Mouse (Mus musculus) neural tube, embryonic 15.5 days (tissue): ENCODE data around the gene Lck. TPM values are rescaled to one million over a fixed set of nuclear protein-coding genes. Genes with fewer than 3 reads are reported as not detected.
"Not testable (repeated sequence)": the region's sequence is repeated elsewhere in the genome, so short reads cannot be mapped to it uniquely, and the experiment has no call there.

Experiments used
- ATAC-seq: fragments of 200-750 bp; cut with Nextera tagmentation; 2 replicates; pipeline ENCODE4 v1.8.0; 2017; ENCODE audit warnings: mild to moderate bottlenecking, moderate TSS enrichment, moderate library complexity; ENCODE audit not compliant: low FRiP score
- H3K27ac ChIP-seq: fragments of 300-500 bp; sonication (generic); replicated peaks from 2 replicates; pipeline ENCODE4 v1.5.1; 2015; ENCODE audit warnings: mild to moderate bottlenecking, inconsistent platforms
- H3K27me3 ChIP-seq: fragments of 300-500 bp; sonication (generic); replicated peaks from 2 replicates; pipeline ENCODE4 v1.6.1; 2015; ENCODE audit warnings: inconsistent platforms
- H3K36me3 ChIP-seq: fragments of 300-500 bp; sonication (generic); 2 replicates; pipeline ENCODE4 v1.6.1; 2015; ENCODE audit warnings: inconsistent platforms
- H3K4me1 ChIP-seq: fragments of 300-500 bp; sonication (generic); 2 replicates; pipeline ENCODE4 v1.6.1; 2015; ENCODE audit warnings: inconsistent platforms
- H3K4me2 ChIP-seq: fragments of 300-500 bp; sonication (generic); 2 replicates; pipeline ENCODE4 v1.6.1; 2015; ENCODE audit warnings: inconsistent platforms, mild to moderate bottlenecking, moderate library complexity
- H3K4me3 ChIP-seq: fragments of 300-500 bp; sonication (generic); replicated peaks from 2 replicates; pipeline ENCODE4 v1.5.1; 2015; ENCODE audit warnings: mild to moderate bottlenecking, inconsistent platforms
- H3K9ac ChIP-seq: fragments of 300-500 bp; sonication (generic); replicated peaks from 2 replicates; pipeline ENCODE4 v1.6.1; 2015; ENCODE audit warnings: mild to moderate bottlenecking, inconsistent platforms
- H3K9me3 ChIP-seq: fragments of 300-500 bp; sonication (generic); replicated peaks from 2 replicates; pipeline ENCODE4 v1.6.1; 2016; ENCODE audit warnings: inconsistent platforms
- WGBS: fragments of 180-500 bp; shearing (Covaris S2); methylation state at CpG from one replicate; pipeline ENCODE4 v1.1.7; 2015; ENCODE audit warnings: mixed read lengths; 5-methylcytosine and 5-hydroxymethylcytosine counted together
- polyA plus RNA-seq: library from polyadenylated mRNA; unstranded; fragments of >200 nt; fragmentation: Nextera tagmentation; extraction: Ambion mirVana; gene quantifications from 2 replicates; pipeline ENCODE4 v1.2.1, GENCODE M21; 2015

Gene Lck
- polyA plus RNA-seq, 1 experiment from 2014 or later = 11.2 TPM

GRCm38 (mm10) chr4:129563718-129564117 lies 9.7 kb downstream of the Lck start:
- Histone ChIP-seq H3K4me2 (no peak overlapping the region), H3K4me1 (no peaks in the 10 kb centered on the region), H3K4me3 (no peak overlapping the region), H3K9me3 (no peaks in the 10 kb centered on the region), H3K36me3 (no peaks in the 10 kb centered on the region), H3K27ac (no peak overlapping the region), H3K27me3 (no peaks in the 10 kb centered on the region), H3K9ac (no peak overlapping the region)
- 37% methylated on average over 8 of the region's 8 CpGs for WGBS
- no peak for ATAC-seq

- H3K4me3 ChIP-seq = no peak overlapping the region
- ATAC-seq = no peak
- no peaks in the 10 kb centered on the region for H3K9me3 ChIP-seq
- no peak overlapping the region for H3K9ac ChIP-seq
- H3K4me2 ChIP-seq = no peak overlapping the region
- no peaks in the 10 kb centered on the region for H3K36me3 ChIP-seq
- H3K4me1 ChIP-seq = peaks cover 4% of the 10 kb centered on the region; the same call in 1 of the 2 replicates
- no peaks in the 10 kb centered on the region for H3K27me3 ChIP-seq
- 92% methylated on average over 5 of the region's 5 CpGs for WGBS
- H3K27ac ChIP-seq = no peak overlapping the region
Observed at GRCm38 (mm10) chr4:129561184-129561583, 12.3 kb downstream of the Lck start.

GRCm38 (mm10) chr4:129558321-129558955 lies 15.0 kb downstream of the Lck start:
- no peak for ATAC-seq
- peaks cover 20% of the 10 kb centered on the region for H3K4me1 ChIP-seq
- H3K27me3 ChIP-seq = no peaks in the 10 kb centered on the region
- H3K27ac ChIP-seq = no peak overlapping the region
- no peaks in the 10 kb centered on the region for H3K36me3 ChIP-seq
- WGBS = 88% methylated on average over 12 of the region's 12 CpGs
- no peak overlapping the region for H3K4me3 ChIP-seq
- no peak overlapping the region for H3K4me2 ChIP-seq
- no peaks in the 10 kb centered on the region for H3K9me3 ChIP-seq
- H3K9ac ChIP-seq = no peak overlapping the region

- Histone ChIP-seq H3K9me3 (no peaks in the 10 kb centered on the region), H3K4me3 (no peak overlapping the region), H3K4me2 (peak overlapping the region; percentile 94), H3K4me1 (peaks cover 20% of the 10 kb centered on the region), H3K27ac (peak overlapping the region; percentile 84), H3K27me3 (no peaks in the 10 kb centered on the region), H3K9ac (no peak overlapping the region), H3K36me3 (no peaks in the 10 kb centered on the region)
- WGBS = 84% methylated on average over 9 of the region's 9 CpGs
- ATAC-seq = no peak
Observed at GRCm38 (mm10) chr4:129557256-129557808, 16.1 kb downstream of the Lck start.

- no peaks in the 10 kb centered on the region for H3K9me3 ChIP-seq
- 8% methylated on average over 32 of the region's 33 CpGs for WGBS
- H3K36me3 ChIP-seq = no peaks in the 10 kb centered on the region
- H3K4me1 ChIP-seq = peaks cover 20% of the 10 kb centered on the region
- peak overlapping the region; percentile 84 for H3K27ac ChIP-seq
- peak overlapping the region; percentile 55 for H3K9ac ChIP-seq
- H3K4me2 ChIP-seq = peak overlapping the region; percentile 94
- ATAC-seq = peak; percentile 85
- H3K4me3 ChIP-seq = peak overlapping the region; percentile 50
- no peaks in the 10 kb centered on the region for H3K27me3 ChIP-seq
Observed at GRCm38 (mm10) chr4:129556532-129557223, 16.8 kb downstream of the Lck start.

GRCm38 (mm10) chr4:129555862-129556531 lies 17.4 kb downstream of the Lck start:
- Histone ChIP-seq H3K36me3 (no peaks in the 10 kb centered on the region), H3K4me3 (peak overlapping the region; percentile 50), H3K4me1 (peaks cover 20% of the 10 kb centered on the region), H3K4me2 (peak overlapping the region; percentile 94), H3K27ac (peak overlapping the region; percentile 84), H3K27me3 (no peaks in the 10 kb centered on the region), H3K9ac (peak overlapping the region; percentile 55), H3K9me3 (no peaks in the 10 kb centered on the region)
- WGBS = under 1% methylated on average over 24 of the region's 24 CpGs
- peak; percentile 84 for ATAC-seq

- 3% methylated on average over 16 of the region's 16 CpGs for WGBS
- Histone ChIP-seq H3K27ac (peak overlapping the region; percentile 84), H3K36me3 (no peaks in the 10 kb centered on the region), H3K4me3 (peak overlapping the region; percentile 50), H3K4me2 (peak overlapping the region; percentile 94), H3K4me1 (peaks cover 20% of the 10 kb centered on the region), H3K27me3 (no peaks in the 10 kb centered on the region), H3K9me3 (no peaks in the 10 kb centered on the region), H3K9ac (peak overlapping the region; percentile 55)
- ATAC-seq = peak; percentile 18
Observed at GRCm38 (mm10) chr4:129555421-129555861, 18.0 kb downstream of the Lck start.

- WGBS = 57% methylated on average over 6 of the region's 6 CpGs
- H3K27me3 ChIP-seq, H3K27ac ChIP-seq, H3K9me3 ChIP-seq, H3K9ac ChIP-seq, ATAC-seq, H3K36me3 ChIP-seq: not testable (repeated sequence)
- peak overlapping the region; percentile 94 for H3K4me2 ChIP-seq
- H3K4me3 ChIP-seq = peak overlapping the region; percentile 50; the same call in 1 of the 2 replicates
- peaks cover 20% of the 10 kb centered on the region for H3K4me1 ChIP-seq
Observed at GRCm38 (mm10) chr4:129554512-129554911, 18.9 kb downstream of the Lck start.

GRCm38 (mm10) chr4:129550295-129550694 lies 23.1 kb downstream of the Lck start:
- no peak overlapping the region for H3K4me2 ChIP-seq
- 77% methylated on average over 1 of the region's 1 CpGs for WGBS
- no peaks in the 10 kb centered on the region for H3K27me3 ChIP-seq
- no peak overlapping the region for H3K27ac ChIP-seq
- H3K4me1 ChIP-seq = peaks cover 8% of the 10 kb centered on the region
- no peak overlapping the region for H3K9ac ChIP-seq
- peaks cover 4% of the 10 kb centered on the region; the same call in 1 of the 2 replicates for H3K36me3 ChIP-seq
- no peak overlapping the region for H3K4me3 ChIP-seq
- no peaks in the 10 kb centered on the region for H3K9me3 ChIP-seq
- no peak for ATAC-seq

- no peak for ATAC-seq
- no peaks in the 10 kb centered on the region for H3K4me1 ChIP-seq
- no peak overlapping the region for H3K27ac ChIP-seq
- no peak overlapping the region for H3K4me2 ChIP-seq
- H3K4me3 ChIP-seq = no peak overlapping the region
- H3K9ac ChIP-seq = no peak overlapping the region
- WGBS = 94% methylated on average over 2 of the region's 2 CpGs
- no peaks in the 10 kb centered on the region for H3K9me3 ChIP-seq
- H3K36me3 ChIP-seq = peaks cover 4% of the 10 kb centered on the region; the same call in 1 of the 2 replicates
- no peaks in the 10 kb centered on the region for H3K27me3 ChIP-seq
Observed at GRCm38 (mm10) chr4:129549306-129549705, 24.1 kb downstream of the Lck start.

GRCm38 (mm10) chr4:129547631-129548030 lies 25.8 kb downstream of the Lck start:
- ATAC-seq, H3K4me2 ChIP-seq: not testable (repeated sequence)

More at GRCm38 (mm10) chr4:129547631-129548030, 25.8 kb downstream of the Lck start:
- 88% methylated on average over 4 of the region's 4 CpGs for WGBS
- not testable (repeated sequence) for H3K27ac ChIP-seq, H3K36me3 ChIP-seq, H3K27me3 ChIP-seq, H3K9me3 ChIP-seq, H3K9ac ChIP-seq, H3K4me3 ChIP-seq, H3K4me1 ChIP-seq
